Mouse (Mus musculus): ENCODE measurements around the gene Gnaz. TPM values are rescaled to one million over a fixed set of nuclear protein-coding genes. Genes with fewer than 3 reads are reported as not detected.
A peak's percentile ranks its signal among the peaks of the same experiment; 100 is the strongest.

Gnaz gene
- 100 to 1,000 TPM; 104 to 111 TPM for total RNA-seq (2021)
- long read RNA-seq, transcript Gnaz-202 (2 exons, 3,331 nt) = minor isoform, 8 of 161 reads
- long read RNA-seq, transcript Gnaz-201 (4 exons, 3,519 nt) = major isoform, 64 of 161 reads
- long read RNA-seq, partial matches to known transcripts = 11 of 161 reads
- long read RNA-seq, other reads (novel, unspliced or antisense) = 78 of 161 reads

DNA sequence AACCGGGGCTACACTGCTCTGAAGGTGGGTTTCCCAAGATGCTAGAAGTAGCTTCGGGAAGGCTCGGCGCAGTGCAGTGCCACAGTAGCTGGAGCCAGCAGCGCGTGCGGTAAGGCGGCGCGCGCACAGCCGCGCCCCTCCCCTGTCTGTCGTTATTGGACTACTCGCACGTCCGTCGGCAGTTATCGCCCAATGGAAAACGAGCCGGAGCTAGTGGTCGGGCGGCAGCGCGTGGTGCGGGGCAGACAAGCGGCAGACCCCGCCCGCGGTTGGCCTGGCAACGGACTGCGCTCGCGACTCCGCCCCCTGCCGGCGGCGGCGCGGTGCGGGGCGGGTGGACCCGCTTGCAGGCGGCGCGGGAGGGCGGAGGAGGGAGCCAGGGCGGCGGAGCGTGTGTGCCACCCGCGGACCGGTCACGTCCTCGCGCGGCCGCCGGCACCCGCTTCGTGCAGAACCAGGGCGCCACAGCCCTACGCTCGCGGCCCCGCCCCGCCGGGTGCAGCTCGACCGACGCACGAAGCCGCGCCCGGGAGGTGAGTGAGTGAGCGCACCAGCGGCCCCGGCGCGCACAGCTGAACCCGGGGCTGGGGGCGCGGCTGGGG is at the start of gene Gnaz:
Gnaz (plus strand) TSS at position 328 of the 602 bp plus-strand sequence.
- DNase-seq (ENCODE audit: low spot score in 2 of 2) = peak; percentile 98 to 99

DNA sequence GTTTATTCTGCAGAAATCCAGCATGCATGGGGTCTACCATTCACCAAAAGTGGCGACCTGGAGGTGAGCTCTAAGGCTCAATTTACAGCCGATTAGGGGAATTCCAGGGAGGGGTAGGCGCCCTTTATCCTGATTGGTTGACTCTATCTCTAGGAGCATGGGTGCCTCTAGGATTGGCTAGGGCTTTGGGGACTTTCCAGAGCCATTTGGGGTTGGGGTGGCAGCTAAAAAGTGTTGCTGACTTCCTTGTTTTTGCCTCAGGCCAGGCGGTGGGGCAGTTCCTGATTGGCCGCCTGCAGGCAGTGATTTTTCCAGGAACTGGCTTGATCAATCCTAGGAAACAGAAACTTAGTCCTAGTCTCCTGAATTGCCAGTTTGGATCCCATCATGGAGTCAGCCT is 47.7 kb upstream of the Gnaz start:
- DNase-seq (ENCODE audit: low spot score in 2 of 2) = no peak

DNA sequence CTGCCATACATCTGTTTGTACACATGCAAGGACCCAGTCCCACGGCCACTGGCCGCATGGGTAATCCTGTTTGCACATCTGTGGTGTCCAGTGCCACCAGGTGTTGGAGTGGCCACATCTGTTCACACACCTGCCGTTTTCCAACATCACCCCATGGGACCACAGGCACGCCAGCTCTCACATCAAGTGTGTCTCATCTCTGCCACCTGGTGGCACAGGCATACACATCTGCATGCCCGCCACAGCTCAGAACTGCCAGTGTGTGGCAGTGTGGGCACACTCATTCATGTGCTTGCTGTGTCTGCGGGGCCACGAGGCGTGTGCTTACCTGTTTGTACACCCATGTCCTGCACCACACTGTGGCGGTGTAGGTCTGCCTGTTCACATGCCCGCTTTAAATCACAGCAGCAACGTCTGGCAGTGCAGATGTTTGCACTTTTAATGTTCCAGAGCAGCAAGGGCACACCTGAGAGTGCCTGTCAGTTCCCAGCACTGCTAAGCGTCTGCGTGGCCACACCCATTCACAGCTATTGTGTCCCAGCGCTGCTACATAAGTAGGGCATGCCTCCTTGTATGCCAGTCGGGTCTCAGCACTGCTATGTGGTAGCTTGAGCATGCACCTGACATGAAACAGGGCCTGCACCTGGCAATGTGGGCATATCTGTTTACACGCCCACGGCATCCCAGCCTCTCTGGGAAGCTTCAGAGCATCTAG is 46.0 kb upstream of the Gnaz start:
- DNase-seq (ENCODE audit: low spot score in 2 of 2) = peak in 1 of 2 experiments; percentile 59

DNA sequence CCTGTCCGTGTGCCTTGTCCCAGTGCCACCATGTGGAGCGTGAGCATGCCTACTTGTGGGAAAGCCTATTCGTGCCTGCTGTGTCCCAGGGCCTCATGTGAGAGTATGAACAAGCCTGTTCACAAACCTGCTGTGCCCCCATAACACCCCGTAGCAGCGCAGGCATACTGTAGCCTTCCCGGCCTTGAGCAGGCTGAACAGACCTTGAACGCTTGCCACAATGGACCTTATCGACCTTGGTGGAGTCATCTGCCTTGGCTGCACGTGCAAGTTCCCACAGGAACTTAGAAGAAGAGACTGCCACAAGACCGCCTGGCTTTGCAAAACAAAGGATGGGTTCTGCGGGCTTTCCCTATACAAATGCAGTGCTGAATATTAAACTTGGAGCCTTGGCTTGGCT is 45.4 kb upstream of the Gnaz start:
- no peak for DNase-seq (ENCODE audit: low spot score in 2 of 2)

DNA sequence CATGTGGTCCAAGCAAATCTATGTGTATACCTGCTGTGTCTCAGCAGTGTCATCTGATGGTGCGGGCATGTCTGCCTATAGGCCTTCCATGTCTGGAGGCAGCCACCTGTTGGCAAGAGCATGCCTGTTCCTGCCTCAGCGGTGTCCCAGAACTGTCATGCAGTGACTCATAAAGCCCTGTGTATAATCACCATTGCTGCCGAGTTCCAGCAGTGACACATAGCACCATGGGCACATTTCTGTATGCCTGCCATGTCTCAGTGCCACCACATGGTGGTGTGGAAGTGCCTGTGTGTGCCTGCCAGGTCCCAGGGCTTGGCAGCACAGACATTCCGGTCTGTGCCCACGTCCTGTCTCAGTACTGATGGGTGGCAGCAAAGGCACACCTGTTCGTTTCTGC is 44.2 kb upstream of the Gnaz start:
- peak; percentile 66 to 84 for DNase-seq (ENCODE audit: low spot score in 2 of 2)

DNA sequence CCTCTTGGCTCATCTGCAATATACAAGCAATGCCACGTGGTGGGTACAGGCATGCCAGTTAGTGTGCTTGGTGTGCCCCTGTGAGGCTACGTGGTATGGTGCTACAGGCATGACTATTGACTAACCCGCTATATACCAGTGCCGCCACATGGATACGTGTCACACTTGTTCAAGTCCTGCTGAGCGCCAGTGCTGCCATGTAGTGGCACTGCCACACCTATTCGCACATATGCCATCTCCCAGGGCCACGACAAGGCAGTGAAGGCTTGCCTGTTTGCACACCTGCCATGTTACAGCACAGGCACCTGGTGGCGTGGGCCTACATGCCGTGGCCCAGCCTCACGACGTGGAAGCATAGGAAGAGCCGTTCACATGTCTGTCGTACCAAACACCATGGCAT is 42.7 kb upstream of the Gnaz start:
- no peak for DNase-seq (ENCODE audit: low spot score in 2 of 2)

DNA sequence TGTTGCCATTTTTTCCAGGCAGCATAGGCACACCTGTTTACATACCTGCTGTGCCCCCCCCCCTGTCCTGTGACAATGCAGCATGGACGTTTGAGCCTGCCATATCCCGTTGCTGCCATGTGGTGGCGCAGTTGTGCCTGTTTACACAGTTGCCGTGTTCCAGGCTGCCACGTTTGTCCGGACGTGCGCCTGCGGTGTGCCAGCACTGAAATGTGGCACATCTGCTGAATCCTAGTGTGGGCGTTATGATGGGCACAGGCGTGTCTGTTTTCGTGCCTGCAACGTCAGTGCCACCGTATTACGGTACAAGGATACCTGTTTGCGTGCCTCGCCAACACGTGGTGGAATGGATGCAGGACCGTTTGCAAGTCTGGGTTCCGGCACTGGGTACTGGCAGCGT is 41.7 kb upstream of the Gnaz start:
- DNase-seq (ENCODE audit: low spot score in 2 of 2) = peak; percentile 60 to 84

DNA sequence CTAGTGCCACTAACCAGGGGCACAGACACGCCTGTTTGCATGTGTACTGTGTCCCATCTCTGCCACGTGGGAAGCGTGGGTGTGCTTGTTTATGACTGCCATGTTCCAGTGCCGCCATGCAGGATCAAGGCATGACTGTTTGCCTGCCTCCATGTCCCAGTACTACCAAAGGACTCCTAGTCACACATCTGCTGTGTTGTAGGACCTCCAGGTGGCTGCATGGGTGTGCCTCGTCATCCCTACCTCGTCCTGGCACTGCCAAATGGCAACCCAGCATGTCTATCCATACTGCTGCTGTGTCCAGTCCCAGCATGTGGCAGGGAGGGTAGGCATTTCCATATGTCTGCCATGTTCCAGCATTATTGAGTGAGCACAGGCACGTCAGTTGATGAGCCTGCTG is 38.7 kb upstream of the Gnaz start:
- DNase-seq (ENCODE audit: low spot score in 2 of 2) = no peak

DNA sequence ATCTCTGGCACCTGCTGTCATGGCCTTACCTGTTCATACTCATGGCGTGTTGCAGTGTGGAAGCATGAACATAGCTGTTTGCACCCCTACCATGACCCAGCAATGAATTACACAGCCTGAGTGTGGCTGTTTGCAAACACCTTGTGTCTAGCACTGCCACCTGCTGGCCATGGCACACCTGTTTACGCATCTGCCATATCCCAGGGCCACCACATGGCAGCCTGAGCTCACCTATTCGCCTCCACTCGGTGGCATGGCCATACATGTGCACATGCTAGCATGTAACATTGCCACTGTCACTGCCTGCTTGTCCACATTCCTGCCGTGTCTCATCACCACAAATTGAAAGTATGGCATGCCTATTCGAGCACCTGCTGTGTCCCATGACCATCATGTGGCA is 37.4 kb upstream of the Gnaz start:
- DNase-seq (ENCODE audit: low spot score in 2 of 2) = no peak

DNA sequence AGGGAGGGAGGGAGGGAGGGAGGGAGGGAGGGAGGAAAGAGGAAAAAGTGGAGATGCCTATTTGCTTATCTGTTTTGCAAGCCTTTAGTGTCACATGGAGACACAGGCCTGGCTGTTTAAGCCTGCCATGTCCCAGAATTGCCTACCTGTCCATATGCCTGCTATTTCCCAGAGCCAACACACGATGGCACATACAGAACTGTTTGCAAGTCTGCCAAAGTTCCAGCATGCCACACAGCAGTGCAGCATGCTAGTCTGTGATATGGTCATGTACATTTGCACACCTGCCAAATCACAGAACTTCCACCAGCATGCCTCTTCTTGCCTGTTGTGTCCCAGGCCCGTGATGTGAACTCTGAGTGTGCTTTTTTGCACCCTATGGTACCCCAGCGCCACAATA is 36.4 kb upstream of the Gnaz start:
- no peak for DNase-seq (ENCODE audit: low spot score in 2 of 2)

DNA sequence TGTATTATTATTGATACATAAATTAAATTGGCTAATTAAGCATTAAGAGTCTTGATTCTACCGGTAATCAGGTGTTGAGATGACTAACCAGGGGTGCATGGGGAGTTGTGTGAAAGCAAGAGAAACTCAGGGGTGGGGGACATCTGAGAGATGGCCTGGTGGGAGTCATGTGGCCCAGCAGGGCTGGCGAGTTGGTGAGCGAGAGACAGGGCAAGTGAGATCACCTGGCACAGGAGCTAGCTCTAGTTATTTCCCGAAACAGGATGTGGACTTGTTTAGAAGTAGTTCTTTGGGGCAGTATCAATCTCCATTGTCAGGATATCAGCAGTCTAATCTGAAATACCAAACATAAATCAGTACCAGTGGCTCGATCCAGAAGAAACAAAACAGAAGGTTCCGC is 35.3 kb upstream of the Gnaz start:
- DNase-seq (ENCODE audit: low spot score in 2 of 2) = no peak

DNA sequence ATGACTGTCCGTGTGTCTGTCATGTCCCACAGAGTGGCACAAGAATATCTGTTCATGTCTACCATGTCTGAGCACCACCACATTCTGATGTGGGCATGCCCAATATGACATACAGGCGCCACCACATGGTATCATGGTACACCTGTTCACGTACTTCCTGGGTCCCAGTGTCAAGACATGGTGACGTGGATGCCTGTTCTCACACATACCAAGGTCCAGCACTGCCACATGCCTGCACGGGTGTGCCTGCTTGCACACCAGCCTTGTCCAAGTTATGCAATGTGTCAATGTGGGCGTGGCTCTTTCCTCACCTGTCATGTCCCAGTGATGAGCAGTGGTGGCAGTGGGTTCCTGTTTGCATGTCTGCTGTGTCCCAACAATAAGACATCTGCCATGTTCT is 34.5 kb upstream of the Gnaz start:
- no peak for DNase-seq (ENCODE audit: low spot score in 2 of 2)

DNA sequence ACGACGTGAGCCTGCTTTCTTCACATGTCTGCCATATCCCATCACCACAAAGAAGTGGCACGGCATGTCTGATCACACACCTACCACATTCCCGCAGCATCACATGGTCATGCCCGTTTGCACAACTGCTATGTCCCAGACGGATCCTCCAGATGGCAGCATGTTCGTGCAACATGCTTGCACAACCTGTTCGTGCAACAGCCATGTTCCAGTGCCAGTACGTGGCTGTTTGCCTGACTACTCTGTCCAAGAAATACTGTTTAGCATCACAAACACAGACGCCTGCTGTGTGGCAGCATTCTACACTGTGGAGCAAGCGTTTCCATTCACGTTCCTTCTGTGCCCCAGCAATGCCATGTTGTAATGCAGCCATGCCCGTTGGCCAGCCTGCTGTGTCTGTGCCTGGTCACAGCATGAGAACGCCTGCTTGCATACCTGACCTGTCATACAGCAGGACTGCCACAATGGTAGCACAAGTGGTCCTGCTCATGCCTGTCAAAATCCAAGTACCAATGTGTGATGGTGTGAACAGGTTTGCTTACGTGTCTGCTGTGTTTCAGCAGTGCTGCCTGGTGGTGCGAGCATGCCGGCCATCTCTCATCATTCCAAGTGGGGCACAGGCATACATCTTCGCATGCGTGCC is 33.3 kb upstream of the Gnaz start:
- DNase-seq (ENCODE audit: low spot score in 2 of 2) = peak; percentile 30 to 63

DNA sequence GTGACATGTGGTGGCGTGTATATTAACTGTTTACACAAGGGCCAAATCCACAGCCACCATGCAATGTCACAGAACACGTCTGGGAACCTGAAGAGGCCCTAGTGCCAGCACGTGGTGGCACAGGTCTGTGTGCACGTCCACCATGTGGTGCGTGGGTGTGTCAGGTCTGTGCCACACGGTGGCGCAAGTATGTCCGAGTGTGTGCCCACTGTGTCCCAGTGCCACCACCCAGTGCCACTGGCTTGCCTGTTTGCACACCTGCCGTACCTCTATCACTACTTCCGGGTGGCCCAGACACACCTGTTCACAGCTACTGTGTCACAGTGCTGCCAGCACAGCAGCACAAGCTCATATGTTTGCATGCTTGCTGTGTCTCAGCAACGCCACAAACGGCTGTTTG is 32.5 kb upstream of the Gnaz start:
- no peak for DNase-seq (ENCODE audit: low spot score in 2 of 2)

DNA sequence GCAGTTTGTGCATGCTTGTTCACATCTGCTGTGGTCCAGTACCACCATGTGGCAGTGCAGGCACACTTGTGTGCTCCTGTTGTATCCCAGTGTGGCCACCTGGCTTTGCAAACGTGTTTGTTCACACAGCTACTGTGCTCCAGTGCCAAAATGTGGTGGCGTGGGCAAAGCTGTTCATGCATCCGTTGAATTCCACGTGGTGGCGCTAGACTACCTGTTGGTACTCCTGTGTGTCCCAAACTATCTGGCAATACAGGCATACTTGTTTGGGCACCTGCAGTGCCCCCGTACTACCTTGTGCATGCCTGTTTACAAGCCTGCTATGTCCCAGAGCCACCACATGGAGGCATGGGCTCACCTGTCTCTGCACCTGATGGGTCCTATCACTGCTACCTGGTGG is 32.0 kb upstream of the Gnaz start:
- peak in 1 of 2 experiments; percentile 60 for DNase-seq (ENCODE audit: low spot score in 2 of 2)

DNA sequence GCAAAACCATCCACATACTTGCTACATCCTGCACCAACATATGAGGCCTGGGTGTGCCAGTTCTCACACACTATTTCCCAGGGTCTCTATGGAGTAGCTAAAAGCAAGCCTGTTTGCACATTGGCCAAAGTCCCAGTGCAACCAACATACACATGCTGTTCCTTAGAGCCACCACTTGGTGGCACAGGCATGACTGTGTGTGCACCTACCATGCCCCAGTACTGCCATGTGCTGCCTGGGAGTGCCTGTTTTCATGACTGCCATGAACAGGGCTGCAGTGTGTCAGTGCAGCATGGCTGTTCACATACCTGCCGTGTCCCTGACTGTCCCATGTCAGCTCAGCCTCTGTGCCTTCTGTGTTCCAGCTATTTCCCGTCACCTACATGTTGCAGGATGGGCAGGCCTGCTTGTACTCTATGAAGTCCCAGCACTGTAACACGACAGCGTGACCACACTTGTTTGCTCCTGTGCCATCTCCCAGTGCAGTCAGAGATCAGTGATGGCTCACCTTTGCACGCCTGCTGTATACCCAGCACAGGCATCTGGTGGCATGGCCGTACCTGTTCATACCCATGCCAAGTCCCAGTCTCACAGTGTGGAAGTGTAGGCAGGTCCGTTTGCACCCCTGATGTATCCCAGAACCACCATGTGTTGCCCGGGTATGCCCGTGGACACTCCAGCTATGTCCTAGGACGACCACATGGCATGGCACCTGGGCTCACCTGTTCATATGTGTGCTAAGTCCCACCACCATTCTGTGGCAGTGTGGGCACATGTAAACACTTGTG is 29.8 kb upstream of the Gnaz start:
- peak in 1 of 2 experiments; percentile 49 for DNase-seq (ENCODE audit: low spot score in 2 of 2)

DNA sequence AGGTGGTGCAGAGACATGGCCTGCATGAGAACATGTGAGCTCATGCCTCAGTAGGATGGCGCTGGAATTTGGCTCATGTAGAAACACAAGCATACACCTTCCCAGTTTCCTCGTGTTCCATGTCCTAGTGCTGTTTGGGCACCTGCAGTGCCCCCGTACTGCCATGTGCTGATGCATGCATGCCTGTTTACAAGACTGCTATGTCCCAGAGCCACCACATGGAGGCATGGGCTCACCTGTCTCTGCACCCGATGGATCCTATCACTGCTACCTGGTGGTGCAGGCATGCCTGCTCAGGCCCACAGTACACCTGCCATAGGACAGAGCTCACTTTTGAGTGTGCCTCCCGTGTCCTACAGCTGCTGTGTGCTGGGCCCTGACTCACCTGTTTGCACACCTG is 28.6 kb upstream of the Gnaz start:
- DNase-seq (ENCODE audit: low spot score in 2 of 2) = no peak

DNA sequence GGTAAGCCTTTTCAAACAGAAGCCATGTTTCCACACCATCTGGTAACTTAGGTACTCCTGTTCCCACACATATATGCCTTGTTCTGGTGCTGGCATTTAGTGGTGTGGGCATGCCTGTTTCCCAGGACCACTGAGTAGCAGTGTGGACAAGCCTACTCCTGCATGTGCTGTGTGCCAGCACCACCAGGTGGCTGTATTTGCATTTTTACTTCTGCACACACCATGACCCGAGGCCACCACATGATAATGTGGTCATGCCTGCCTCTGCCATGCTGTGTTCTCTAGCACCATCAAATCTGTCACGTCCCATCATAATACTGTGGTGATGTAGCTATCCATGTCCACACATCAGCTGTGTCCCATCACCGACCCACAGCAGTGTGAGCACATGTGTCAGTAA is 27.7 kb upstream of the Gnaz start:
- no peak for DNase-seq (ENCODE audit: low spot score in 2 of 2)

DNA sequence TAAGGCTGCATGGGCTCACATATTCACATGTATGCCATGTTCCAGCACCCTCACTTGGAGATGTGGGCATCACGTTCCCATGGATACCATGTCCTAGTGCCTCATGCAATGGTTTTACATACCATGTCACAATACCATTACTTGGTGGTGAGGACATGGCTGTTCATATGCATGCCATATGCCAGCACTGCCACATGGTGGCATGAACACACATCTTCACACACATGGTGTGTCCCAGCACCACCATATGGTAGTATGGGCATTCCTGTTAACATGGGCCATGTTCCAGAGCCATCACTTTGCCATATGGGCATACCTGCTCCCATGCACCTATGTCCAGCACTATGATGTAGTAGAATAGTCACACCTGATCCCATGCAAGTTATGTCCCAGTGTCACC is 26.2 kb upstream of the Gnaz start:
- no peak for DNase-seq (ENCODE audit: low spot score in 2 of 2)

DNA sequence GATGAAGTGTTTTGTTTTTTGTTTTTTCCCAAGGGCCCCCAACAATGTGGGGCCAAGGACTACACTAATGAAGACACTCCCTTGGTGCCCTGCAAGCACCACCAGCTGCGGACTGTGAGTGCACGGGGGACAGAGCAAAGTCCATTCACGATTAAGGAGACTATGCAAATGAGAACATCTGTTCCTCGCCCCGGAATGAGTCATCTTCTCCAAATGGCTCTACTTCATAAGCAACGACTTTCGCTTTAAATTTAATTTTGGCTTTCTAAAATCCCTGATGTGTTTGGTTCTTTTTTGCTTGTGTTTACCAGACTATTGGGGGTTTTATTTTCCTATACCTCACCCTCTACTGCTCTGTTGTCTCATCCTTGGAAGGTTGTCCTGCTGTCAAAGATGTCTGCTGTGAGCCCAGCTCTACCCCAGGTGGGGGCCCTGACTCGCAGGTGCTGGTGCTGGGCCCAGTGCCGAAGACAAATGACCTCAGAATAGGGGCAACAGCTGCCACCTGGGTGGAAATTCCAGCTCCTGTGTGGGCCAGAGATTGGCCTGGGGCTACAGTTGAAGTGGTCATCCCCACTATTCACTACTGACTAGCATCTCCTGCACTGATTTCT is 14.0 kb upstream of the Gnaz start:
- peak; percentile 36 to 64 for DNase-seq (ENCODE audit: low spot score in 2 of 2)

DNA sequence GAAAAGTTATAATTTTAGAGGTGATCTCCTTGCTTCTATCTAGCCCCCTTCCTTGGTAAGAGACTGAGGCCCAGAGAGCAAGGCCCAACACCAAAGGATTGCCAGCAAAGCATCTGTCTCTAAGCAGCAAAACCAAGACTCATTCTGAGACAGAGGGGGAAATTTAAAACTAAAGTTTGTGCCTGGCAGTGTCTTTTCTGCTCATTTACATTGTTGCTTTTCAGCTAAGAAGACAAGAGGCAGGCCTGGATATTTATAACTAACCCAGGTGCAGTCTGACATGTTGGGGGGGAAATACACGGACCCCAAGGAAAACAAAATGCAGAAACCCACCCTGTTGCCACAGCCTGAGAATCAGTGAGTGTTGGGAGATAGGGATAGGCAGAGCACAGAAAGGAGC is 2.6 kb upstream of the Gnaz start:
- DNase-seq (ENCODE audit: low spot score in 2 of 2) = no peak
